Mouse (Mus musculus) intestine, embryonic 14.5 days (tissue): Measurements from ENCODE around the gene Setdb2. TPM values are rescaled to one million over a fixed set of nuclear protein-coding genes. Genes with fewer than 3 reads are reported as not detected.

Experiments used
- polyA plus RNA-seq: library from polyadenylated mRNA; unstranded; fragments of >200 nt; fragmentation: Nextera tagmentation; extraction: Ambion mirVana; gene quantifications from 2 replicates; pipeline ENCODE4 v1.2.1, GENCODE M21; 2014

Gene Setdb2
- polyA plus RNA-seq, 1 experiment from 2014 or later, result 11.1 TPM

Other genes with a start within 250 kb of the Setdb2 start
- 69.3 and 76.2 TPM in 2 replicates for gene Rcbtb1, start 239.7 kb downstream of the Setdb2 start, polyA plus RNA-seq
- gene Gm6904, start 180.7 kb downstream of the Setdb2 start, polyA plus RNA-seq, result not detected in 2 replicates
- gene Phf11a, start 143.4 kb downstream of the Setdb2 start, polyA plus RNA-seq, result 0.13 TPM in 1 of 2 replicates, not detected in the other
- 0.96 and 1.0 TPM in 2 replicates for gene Phf11b, start 99.5 kb downstream of the Setdb2 start, polyA plus RNA-seq
- gene Phf11d, start 75.4 kb downstream of the Setdb2 start, polyA plus RNA-seq, result 2.4 and 3.1 TPM in 2 replicates
- gene Phf11c, start 45.5 kb downstream of the Setdb2 start, polyA plus RNA-seq, result 0.71 and 0.91 TPM in 2 replicates
- gene Cab39l, start 88 bp upstream of the Setdb2 start, polyA plus RNA-seq, result 36.2 and 39.7 TPM in 2 replicates
- 31.4 and 38.8 TPM in 2 replicates for gene Cdadc1, start 157.1 kb upstream of the Setdb2 start, polyA plus RNA-seq
- gene Shisa2, start 184.4 kb upstream of the Setdb2 start, polyA plus RNA-seq, result 16.0 and 18.0 TPM in 2 replicates